Mouse (Mus musculus): ENCODE measurements around the gene Ksr2.

DNA sequence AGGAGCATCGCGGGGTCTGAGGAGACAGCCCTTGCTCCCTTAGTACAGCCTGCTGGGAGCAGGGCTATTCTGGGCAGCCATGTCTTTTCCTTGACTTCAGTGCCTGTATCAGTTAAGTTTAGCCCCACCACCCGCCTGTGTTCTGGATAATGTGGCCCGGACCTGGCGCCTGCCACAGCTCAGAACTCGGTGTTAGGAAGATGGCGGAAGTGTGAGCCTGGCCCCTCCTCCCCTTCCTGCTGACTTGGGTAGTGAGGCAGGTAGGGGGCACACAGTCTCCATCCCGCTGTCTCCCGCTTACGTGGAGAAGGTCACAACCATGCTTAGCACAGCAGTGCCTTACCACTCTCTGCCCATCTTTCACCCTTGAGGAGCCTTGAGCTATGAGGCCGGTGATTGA, 68.2 kb downstream of the Ksr2 start:
- TF ChIP-seq CTCF (IDR thresholded peaks at IDR 0.05; ENCODE audit: low read depth), result no peak
- no peak for TF ChIP-seq EP300 (optimal IDR thresholded peaks at IDR 0.05)
